Mouse (Mus musculus): ENCODE measurements at regions not wholly inside any gene's neighbourhood (a gene's known extent, or its start where the extent isn't known, plus 50 kb on each side); places are given as distances from the start of the nearest gene placed in this dataset.

GRCm38 (mm10) chr15:94074161-94074950 lies 390.9 kb downstream of the Adamts20 start:
- no peak for DNase-seq (ENCODE audit: extremely low spot score in 1 of 2, low spot score in 1 of 2)

GRCm38 (mm10) chr15:94067721-94068120 lies 397.5 kb downstream of the Adamts20 start:
- DNase-seq (ENCODE audit: extremely low spot score in 1 of 2, low spot score in 1 of 2) = no peak

GRCm38 (mm10) chr15:94049638-94050273 lies 415.5 kb downstream of the Adamts20 start:
- no peak for DNase-seq (ENCODE audit: extremely low spot score in 1 of 2, low spot score in 1 of 2)

GRCm38 (mm10) chr15:94046186-94046585 lies 419.0 kb downstream of the Adamts20 start:
- DNase-seq (ENCODE audit: extremely low spot score in 1 of 2, low spot score in 1 of 2) = no peak

GRCm38 (mm10) chr15:94045131-94045756 lies 420.0 kb downstream of the Adamts20 start:
- DNase-seq (ENCODE audit: extremely low spot score in 1 of 2, low spot score in 1 of 2) = no peak

- DNase-seq (ENCODE audit: extremely low spot score in 1 of 2, low spot score in 1 of 2) = no peak
These were observed 432.3 kb downstream of the Adamts20 start for GRCm38 (mm10) chr15:94032957-94033356.

- DNase-seq (ENCODE audit: extremely low spot score in 1 of 2, low spot score in 1 of 2) = no peak
These were observed 430.5 kb upstream of the Prickle1 start for GRCm38 (mm10) chr15:94025996-94026696.

GRCm38 (mm10) chr15:94025239-94025971 lies 429.7 kb upstream of the Prickle1 start:
- DNase-seq (ENCODE audit: extremely low spot score in 1 of 2, low spot score in 1 of 2) = no peak

GRCm38 (mm10) chr15:94024806-94025205 lies 429.1 kb upstream of the Prickle1 start:
- DNase-seq (ENCODE audit: extremely low spot score in 1 of 2, low spot score in 1 of 2) = no peak

- DNase-seq (ENCODE audit: extremely low spot score in 1 of 2, low spot score in 1 of 2) = no peak
These were observed 428.5 kb upstream of the Prickle1 start for GRCm38 (mm10) chr15:94024126-94024730.

- no peak for DNase-seq (ENCODE audit: extremely low spot score in 1 of 2, low spot score in 1 of 2)
These were observed 427.8 kb upstream of the Prickle1 start for GRCm38 (mm10) chr15:94023501-94023900.

GRCm38 (mm10) chr15:94017814-94018213 lies 422.1 kb upstream of the Prickle1 start:
- no peak for DNase-seq (ENCODE audit: extremely low spot score in 1 of 2, low spot score in 1 of 2)

GRCm38 (mm10) chr15:94011499-94011898 lies 415.8 kb upstream of the Prickle1 start:
- DNase-seq (ENCODE audit: extremely low spot score in 1 of 2, low spot score in 1 of 2) = no peak

GRCm38 (mm10) chr15:94006082-94006481 lies 410.4 kb upstream of the Prickle1 start:
- DNase-seq (ENCODE audit: extremely low spot score in 1 of 2, low spot score in 1 of 2) = no peak

GRCm38 (mm10) chr15:94004911-94005310 lies 409.2 kb upstream of the Prickle1 start:
- DNase-seq (ENCODE audit: extremely low spot score in 1 of 2, low spot score in 1 of 2) = no peak

- DNase-seq (ENCODE audit: extremely low spot score in 1 of 2, low spot score in 1 of 2) = no peak
These were observed 407.5 kb upstream of the Prickle1 start for GRCm38 (mm10) chr15:94003145-94003544.

GRCm38 (mm10) chr15:93994542-93994941 lies 398.9 kb upstream of the Prickle1 start:
- DNase-seq (ENCODE audit: extremely low spot score in 1 of 2, low spot score in 1 of 2) = no peak

GRCm38 (mm10) chr15:93990139-93990538 lies 394.4 kb upstream of the Prickle1 start:
- no peak for DNase-seq (ENCODE audit: extremely low spot score in 1 of 2, low spot score in 1 of 2)

- DNase-seq (ENCODE audit: extremely low spot score in 1 of 2, low spot score in 1 of 2) = no peak
These were observed 392.7 kb upstream of the Prickle1 start for GRCm38 (mm10) chr15:93988367-93988766.

All from layer of hippocampus, postnatal 25 days (tissue).